Mouse (Mus musculus): ENCODE measurements around the gene Bmp3.
A peak's percentile ranks its signal among the peaks of the same experiment; 100 is the strongest.

Gene Bmp3

GRCm38 (mm10) chr5:98854264-98854626 lies at the start of gene Bmp3:
TSS of gene Bmp3 (plus strand) at chr5:98854415.
- ATAC-seq (ENCODE audit: low TSS enrichment) = peak; percentile 87

GRCm38 (mm10) chr5:98804761-98805160 lies 49.5 kb upstream of the Bmp3 start:
- ATAC-seq (ENCODE audit: low TSS enrichment) = no peak

GRCm38 (mm10) chr5:98806492-98806891 lies 47.7 kb upstream of the Bmp3 start:
- peak; percentile 73 for ATAC-seq (ENCODE audit: low TSS enrichment)

- peak; percentile 85 for ATAC-seq (ENCODE audit: low TSS enrichment)
These were observed 47.2 kb upstream of the Bmp3 start for GRCm38 (mm10) chr5:98807022-98807421.

DNA sequence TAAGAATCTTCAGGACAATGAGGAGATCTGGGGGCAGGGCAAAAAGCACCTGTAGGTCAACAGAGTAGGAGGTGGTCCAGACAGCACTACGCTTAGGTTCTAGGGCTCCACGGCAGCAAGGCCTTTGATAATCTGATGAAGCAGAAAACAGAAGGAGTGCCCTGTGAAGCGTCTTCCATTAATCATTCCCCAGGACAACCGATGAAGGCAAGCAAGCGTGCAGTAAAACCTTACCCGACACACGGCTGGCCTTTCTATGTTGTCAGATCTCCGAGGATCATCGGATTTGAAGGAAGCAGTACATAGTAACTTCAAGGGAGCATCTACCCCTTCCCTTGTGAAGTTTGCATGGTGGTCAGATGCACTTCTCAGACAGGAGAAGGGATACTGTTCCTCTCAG lies 46.3 kb upstream of the Bmp3 start:
- no peak for ATAC-seq (ENCODE audit: low TSS enrichment)

- ATAC-seq (ENCODE audit: low TSS enrichment) = no peak
These were observed 41.8 kb upstream of the Bmp3 start for GRCm38 (mm10) chr5:98812380-98812779.

- no peak for ATAC-seq (ENCODE audit: low TSS enrichment)
These were observed 38.9 kb upstream of the Bmp3 start for GRCm38 (mm10) chr5:98815269-98815668.

DNA sequence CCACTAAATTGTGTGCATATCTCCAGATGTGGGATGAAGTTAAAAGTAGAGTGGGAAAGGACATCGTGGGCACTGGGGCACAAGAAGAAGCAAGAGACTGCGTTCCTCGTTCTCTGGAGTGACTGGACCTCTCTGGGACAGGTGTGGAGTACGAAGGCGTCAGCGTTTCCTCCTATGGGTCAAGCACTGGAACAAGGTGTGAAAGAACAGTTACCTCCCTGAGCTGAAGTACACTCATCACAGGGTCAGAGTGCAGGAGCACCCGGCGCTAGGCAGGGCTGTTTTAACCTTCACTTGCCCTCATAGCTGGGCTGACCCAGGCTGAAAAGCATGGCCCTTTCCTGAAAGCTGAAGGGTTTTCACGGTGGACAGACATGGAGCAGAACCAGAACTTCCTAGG lies 20.5 kb upstream of the Bmp3 start:
- ATAC-seq (ENCODE audit: low TSS enrichment) = no peak

- no peak for ATAC-seq (ENCODE audit: low TSS enrichment)
These were observed 19.9 kb upstream of the Bmp3 start for GRCm38 (mm10) chr5:98834300-98834699.

DNA sequence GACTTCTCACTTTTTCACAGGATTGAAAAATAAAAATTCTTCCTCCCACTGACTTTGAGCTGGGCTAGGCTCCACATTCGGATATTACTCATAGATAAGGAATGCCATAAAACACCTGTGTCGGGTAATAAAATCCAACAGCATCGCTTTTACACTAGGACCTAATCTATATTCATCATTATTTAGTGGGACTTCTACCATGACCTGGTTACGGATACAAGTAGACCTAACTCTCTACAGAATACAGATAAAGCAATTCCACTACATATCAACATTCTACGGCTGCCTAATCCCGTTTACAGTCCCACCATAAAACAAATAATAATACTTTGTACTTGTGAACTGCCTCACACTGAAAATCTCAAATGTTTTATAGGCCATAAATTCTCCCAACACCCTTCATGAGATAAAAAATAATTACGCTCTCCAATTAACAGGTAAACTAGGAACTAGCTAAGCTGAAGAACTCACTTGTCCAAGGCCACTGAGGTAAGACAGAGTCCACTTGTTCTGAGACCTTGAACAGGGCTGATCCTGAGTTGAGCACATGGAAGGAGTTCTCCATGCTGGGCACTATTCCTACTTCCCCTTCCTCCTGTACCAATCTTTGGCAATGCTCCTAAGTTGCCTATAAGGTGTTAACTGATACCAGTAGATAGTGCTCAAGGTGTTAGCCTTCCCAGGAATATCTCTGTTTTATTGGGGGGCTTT lies 11.5 kb upstream of the Bmp3 start:
- ATAC-seq (ENCODE audit: low TSS enrichment) = no peak

DNA sequence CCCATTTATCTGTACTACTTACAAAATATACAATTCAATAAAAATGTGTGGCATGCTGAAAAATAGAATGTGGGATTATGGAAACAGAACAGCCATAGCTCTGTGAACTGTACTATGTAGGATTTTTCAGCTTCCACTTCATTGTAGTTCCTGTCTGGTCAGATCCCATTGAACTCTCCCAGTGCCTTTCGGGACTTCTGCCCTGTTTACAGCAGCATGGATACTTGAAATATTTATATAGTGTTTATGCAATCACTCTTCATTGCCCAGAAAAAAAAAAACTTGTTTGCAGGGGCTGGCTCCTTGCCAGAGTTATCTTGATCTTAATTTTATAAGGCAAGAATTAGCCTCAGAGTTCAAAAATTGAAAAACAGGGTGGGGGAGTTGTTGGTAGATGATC lies 9.6 kb upstream of the Bmp3 start:
- no peak for ATAC-seq (ENCODE audit: low TSS enrichment)

- ATAC-seq (ENCODE audit: low TSS enrichment) = peak; percentile 78
These were observed 681 bp downstream of the Bmp3 start for GRCm38 (mm10) chr5:98854627-98855564.

DNA sequence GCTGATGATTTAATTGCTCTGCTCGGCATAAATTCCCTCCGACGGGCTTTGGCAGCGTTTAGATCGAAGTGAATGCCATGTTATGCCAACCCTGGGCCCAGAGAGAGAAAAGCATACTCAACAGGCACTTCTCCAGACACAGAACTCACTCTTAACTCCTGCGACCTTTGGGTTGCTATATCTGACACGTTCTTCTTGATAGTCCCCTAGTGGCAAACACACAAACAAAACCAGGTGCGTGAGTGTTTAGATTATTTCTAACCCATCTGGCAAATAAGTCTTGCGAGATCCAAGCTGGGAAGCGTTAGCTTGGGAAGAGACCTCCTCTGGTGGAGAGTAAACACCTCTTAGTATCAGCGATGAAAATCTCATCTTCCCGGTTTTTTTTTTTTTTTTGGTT lies 1.5 kb downstream of the Bmp3 start:
- no peak for ATAC-seq (ENCODE audit: low TSS enrichment)

DNA sequence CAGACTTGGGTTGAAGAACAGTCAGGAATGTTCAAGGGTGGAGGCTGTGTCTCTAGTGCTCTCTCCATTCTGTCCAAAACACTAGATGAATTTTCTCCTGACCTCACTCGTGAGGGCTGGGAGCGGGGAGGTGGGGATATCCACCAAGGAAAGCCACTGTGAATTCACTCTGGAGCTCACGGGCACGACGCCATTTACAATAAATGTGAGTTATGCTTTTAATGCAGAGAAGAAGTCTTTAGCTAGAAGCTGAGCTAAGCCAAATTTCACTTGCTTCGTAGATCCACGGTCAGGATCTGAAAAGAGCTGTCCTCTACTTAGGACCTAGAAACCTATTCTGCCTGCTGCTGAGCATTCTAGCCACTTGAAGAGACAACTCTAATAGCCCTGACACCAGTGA lies 2.1 kb downstream of the Bmp3 start:
- no peak for ATAC-seq (ENCODE audit: low TSS enrichment)

- peak; percentile 67 for ATAC-seq (ENCODE audit: low TSS enrichment)
These were observed 9.7 kb downstream of the Bmp3 start for GRCm38 (mm10) chr5:98863891-98864290.

- no peak for ATAC-seq (ENCODE audit: low TSS enrichment)
These were observed 10.9 kb downstream of the Bmp3 start for GRCm38 (mm10) chr5:98865146-98865545.

DNA sequence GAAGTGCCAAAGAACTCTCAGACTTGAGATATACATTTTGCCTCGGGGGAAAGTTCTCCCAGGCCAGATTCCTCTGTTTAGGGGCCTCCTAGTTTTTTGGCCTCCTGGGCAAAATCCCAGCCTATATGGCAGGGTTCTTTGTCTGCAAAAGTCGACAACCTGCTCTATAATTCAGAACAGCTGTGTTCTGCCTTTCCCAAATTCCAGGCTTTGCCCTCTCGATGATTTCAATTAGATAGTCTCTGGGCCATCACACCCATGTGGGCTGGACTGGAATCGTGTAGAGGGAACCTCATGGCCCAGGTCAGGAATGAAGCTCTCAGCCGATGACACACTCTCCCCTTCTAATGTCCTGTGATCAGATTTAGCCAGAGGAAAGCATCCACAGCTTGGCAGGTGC lies 21.8 kb downstream of the Bmp3 start:
- no peak for ATAC-seq (ENCODE audit: low TSS enrichment)

DNA sequence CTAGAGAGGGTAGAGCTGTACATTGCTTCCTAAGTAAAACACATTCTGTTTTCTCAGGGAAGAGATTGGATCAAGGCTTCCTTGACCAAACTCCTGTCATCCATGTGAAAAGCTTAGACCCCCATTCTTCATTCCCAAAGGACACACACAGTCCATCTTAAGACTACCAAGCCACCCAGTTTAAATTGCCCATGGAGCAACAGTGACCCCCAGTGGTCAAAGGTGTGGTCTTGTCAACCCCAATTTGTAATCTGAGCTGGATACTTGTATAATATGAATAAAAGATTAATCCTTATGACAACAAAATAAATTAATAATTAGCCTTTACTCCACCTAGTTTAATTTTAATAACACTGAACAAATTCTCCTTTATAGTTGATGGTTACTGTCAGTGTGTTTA lies 24.7 kb downstream of the Bmp3 start:
- ATAC-seq (ENCODE audit: low TSS enrichment) = peak; percentile 86; the same call in 1 of the 2 replicates

- no peak for ATAC-seq (ENCODE audit: low TSS enrichment)
These were observed 27.9 kb downstream of the Bmp3 start for GRCm38 (mm10) chr5:98882096-98882495.

DNA sequence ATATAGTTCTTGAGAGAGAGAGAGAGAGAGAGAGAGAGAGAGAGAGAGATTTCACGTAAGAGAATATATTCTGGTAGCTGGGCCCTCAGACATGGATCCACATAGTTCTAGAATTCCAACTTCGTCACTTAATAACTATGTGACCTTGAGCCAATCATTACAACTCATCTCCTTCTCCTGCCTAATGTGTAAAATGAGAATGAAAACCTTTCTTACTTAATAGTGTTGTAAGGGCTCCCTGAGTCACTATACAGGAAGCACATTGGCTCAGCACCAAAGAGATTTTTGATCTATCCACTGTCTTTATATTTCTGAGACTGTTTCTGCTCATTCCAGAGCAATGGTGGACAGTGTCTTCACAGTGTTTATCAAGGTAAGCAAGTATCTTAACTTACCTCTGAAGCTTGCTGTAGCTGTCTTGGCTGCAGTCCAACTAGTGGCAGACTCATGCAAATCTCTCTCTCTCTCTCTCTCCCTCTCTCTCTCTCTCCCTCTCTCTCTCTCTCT lies 36.4 kb downstream of the Bmp3 start:
- no peak for ATAC-seq (ENCODE audit: low TSS enrichment)

GRCm38 (mm10) chr5:98894281-98894680 lies 40.1 kb downstream of the Bmp3 start:
- peak; percentile 80 for ATAC-seq (ENCODE audit: low TSS enrichment)

GRCm38 (mm10) chr5:98897946-98898345 lies 43.7 kb downstream of the Bmp3 start:
- ATAC-seq (ENCODE audit: low TSS enrichment) = no peak

GRCm38 (mm10) chr5:98900926-98901325 lies 46.7 kb downstream of the Bmp3 start:
- no peak for ATAC-seq (ENCODE audit: low TSS enrichment)

All from frontal cortex, adult (tissue).